Comparison of ENCODE assay signal across 8 mouse cellular contexts in genomic region chr4:141149116-141149515, GRCm38 (mm10). TPM values are rescaled to one million over a fixed set of nuclear protein-coding genes. Genes with fewer than 3 reads are reported as not detected.
DNase-seq lines count a peak whose midpoint lies in the region; ATAC-seq lines count a peak whose summit lies in the region.

No protein-coding gene starts in this region.

- intact Hi-C loops in gastrocnemius, postnatal 14 days (cut with DNase I; ENCODE audit: low total_unique reads), result loop anchor here (10.0 kb wide), 2 partner anchors 66 to 116 kb away; partner anchors contain the start of gene Rsg1

- ATAC-seq in erythroblast, adult 5-6 weeks (replicated peaks; ENCODE audit: low FRiP score, poor library complexity, severe bottlenecking), result no peak
- ATAC-seq in forebrain, embryonic 15.5 days (replicated peaks), result no peak
- ATAC-seq in liver, embryonic 15.5 days (ENCODE audit: insufficient read depth), result no peak

- H3K9ac ChIP-seq in forebrain, embryonic 15.5 days (replicated peaks), result peak overlapping the region; percentile 99
- peak overlapping the region; percentile 96 for H3K9ac ChIP-seq in liver, embryonic 15.5 days

- H3K4me3 ChIP-seq in erythroblast, embryonic 14.5 days (replicated peaks), result peak overlapping the region; percentile 100
- H3K4me3 ChIP-seq in forebrain, embryonic 15.5 days, result peak overlapping the region; percentile 98
- peak overlapping the region; percentile 99 for H3K4me3 ChIP-seq in liver, embryonic 15.5 days (replicated peaks)

- peaks cover 48% of the 10 kb centered on the region for H3K4me1 ChIP-seq in erythroblast, embryonic 14.5 days (ENCODE audit: control insufficient read depth)
- H3K4me1 ChIP-seq in forebrain, embryonic 15.5 days, result peaks cover 28% of the 10 kb centered on the region
- H3K4me1 ChIP-seq in liver, embryonic 15.5 days (replicated peaks), result peaks cover 54% of the 10 kb centered on the region

- no peaks in the 10 kb centered on the region for H3K9me3 ChIP-seq in erythroblast, embryonic 14.5 days (ENCODE audit: control insufficient read depth, low read length)
- H3K9me3 ChIP-seq in forebrain, embryonic 15.5 days, result no peaks in the 10 kb centered on the region
- H3K9me3 ChIP-seq in liver, embryonic 15.5 days (replicated peaks), result no peaks in the 10 kb centered on the region

- H3K4me2 ChIP-seq in forebrain, embryonic 15.5 days (replicated peaks), result peak overlapping the region; percentile 62
- H3K4me2 ChIP-seq in liver, embryonic 15.5 days, result peak overlapping the region; percentile 81

- no peak overlapping the region for H3K27ac ChIP-seq in forebrain, embryonic 15.5 days (replicated peaks)
- peak overlapping the region; percentile 91 for H3K27ac ChIP-seq in liver, embryonic 15.5 days (replicated peaks)

- peaks cover 44% of the 10 kb centered on the region for H3K36me3 ChIP-seq in erythroblast, embryonic 14.5 days (ENCODE audit: control insufficient read depth)
- H3K36me3 ChIP-seq in forebrain, embryonic 15.5 days, result no peaks in the 10 kb centered on the region
- H3K36me3 ChIP-seq in liver, embryonic 15.5 days (replicated peaks), result peaks cover 5% of the 10 kb centered on the region; the same call in 1 of the 2 replicates

- no peaks in the 10 kb centered on the region for H3K27me3 ChIP-seq in erythroblast, embryonic 14.5 days (ENCODE audit: control insufficient read depth)
- no peaks in the 10 kb centered on the region for H3K27me3 ChIP-seq in forebrain, embryonic 15.5 days
- H3K27me3 ChIP-seq in liver, embryonic 15.5 days, result no peaks in the 10 kb centered on the region

- WGBS in forebrain, embryonic 15.5 days, result 17% methylated on average over 7 of the region's 7 CpGs
- 24% methylated on average over 7 of the region's 7 CpGs for WGBS in liver, embryonic 15.5 days (ENCODE audit: insufficient replicate concordance)

- DNase-seq in 416B (ENCODE audit: low read depth), result peak; percentile 47
- DNase-seq in adrenal gland, adult 2 months, result no peak
- no peak for DNase-seq in layer of hippocampus, postnatal 10 days (ENCODE audit: low spot score in 2 of 2)
- DNase-seq in gastrocnemius, postnatal 14 days, result no peak

RNA-seq across cellular contexts. Expression of gene Fbxo42, which starts 1.4 kb away (rescaled TPM):
- 6.2 and 6.5 TPM in 2 replicates for polyA plus RNA-seq in erythroblast, embryonic 14.5 days (2012)
- total RNA-seq in erythroblast, adult 5-6 weeks (2015; ENCODE audit: low replicate concordance), result 43.2 and 49.3 TPM in 2 replicates
- 54.4 and 64.7 TPM in 2 replicates for total RNA-seq in erythroblast, adult 5-6 weeks (2017; ENCODE audit: low replicate concordance)
- polyA plus RNA-seq in forebrain, embryonic 15.5 days (2015; fragmentation: Nextera tagmentation; extraction: Ambion mirVana), result 25.0 and 26.5 TPM in 2 replicates
- polyA plus RNA-seq in liver, embryonic 15.5 days (2015; fragmentation: Nextera tagmentation; extraction: Ambion mirVana), result 17.9 and 18.3 TPM in 2 replicates
- 10 to 100 TPM; 19.9 to 22.2 TPM for total RNA-seq in adrenal gland, adult 2 months (2021)
- 11.3 and 11.4 TPM in 2 replicates for polyA plus RNA-seq in adrenal gland, adult 2 months (2012; rRNA removed)
- 10 to 100 TPM; 28.6 to 33.0 TPM for total RNA-seq in layer of hippocampus, postnatal 10 days (2021)
- total RNA-seq in gastrocnemius, postnatal 14 days (2021), result 10 to 100 TPM in 1 of 2 experiments, 1 to 10 TPM in 1; 9.1 to 10.8 TPM

RNA-seq across cellular contexts. Expression of gene Szrd1, which starts 9.5 kb away (rescaled TPM):
- 10.7 and 11.2 TPM in 2 replicates for polyA plus RNA-seq in erythroblast, embryonic 14.5 days (2012)
- total RNA-seq in erythroblast, adult 5-6 weeks (2015; ENCODE audit: low replicate concordance), result 12.1 and 19.0 TPM in 2 replicates
- 11.8 and 17.4 TPM in 2 replicates for total RNA-seq in erythroblast, adult 5-6 weeks (2017; ENCODE audit: low replicate concordance)
- 26.3 and 30.9 TPM in 2 replicates for polyA plus RNA-seq in forebrain, embryonic 15.5 days (2015; fragmentation: Nextera tagmentation; extraction: Ambion mirVana)
- polyA plus RNA-seq in liver, embryonic 15.5 days (2015; fragmentation: Nextera tagmentation; extraction: Ambion mirVana), result 18.1 and 20.7 TPM in 2 replicates
- total RNA-seq in adrenal gland, adult 2 months (2021), result 100 to 1,000 TPM; 130 to 135 TPM
- 65.0 and 75.7 TPM in 2 replicates for polyA plus RNA-seq in adrenal gland, adult 2 months (2012; rRNA removed)
- total RNA-seq in layer of hippocampus, postnatal 10 days (2021), result 10 to 100 TPM; 47.5 to 57.3 TPM
- total RNA-seq in gastrocnemius, postnatal 14 days (2021), result 100 to 1,000 TPM; 161 to 166 TPM
